Mouse (Mus musculus): Measurements from ENCODE around the gene Tubb2b.
A peak's percentile ranks its signal among the peaks of the same experiment; 100 is the strongest.

Tubb2b gene

GRCm38 (mm10) chr13:34150271-34151027, 20.2 kb upstream of the Tubb2b start:
- Histone ChIP-seq H3K27me3 (ENCODE audit: control insufficient read depth, insufficient read depth, low read length, poor library complexity, severe bottlenecking) (0 out of 2 replicates have a peak, but pooled peaks cover 2% of the 10 kb centered on the region), H3K36me3 (ENCODE audit: control insufficient read depth, insufficient read depth, low read length, poor library complexity, severe bottlenecking) (no peaks in the 10 kb centered on the region)
- DNase-seq (ENCODE audit: low read depth, low spot score), result no peak

GRCm38 (mm10) chr13:34149463-34150176, 19.4 kb upstream of the Tubb2b start:
- DNase-seq (ENCODE audit: low read depth, low spot score), result no peak
- H3K36me3 ChIP-seq (ENCODE audit: control insufficient read depth, insufficient read depth, low read length, poor library complexity, severe bottlenecking), result no peaks in the 10 kb centered on the region
- 0 out of 2 replicates have a peak, but pooled peaks cover 2% of the 10 kb centered on the region for H3K27me3 ChIP-seq (ENCODE audit: control insufficient read depth, insufficient read depth, low read length, poor library complexity, severe bottlenecking)

- DNase-seq (ENCODE audit: low read depth, low spot score), result peak; percentile 38
- Histone ChIP-seq H3K27me3 (ENCODE audit: control insufficient read depth, insufficient read depth, low read length, poor library complexity, severe bottlenecking) (no peaks in the 10 kb centered on the region), H3K36me3 (ENCODE audit: control insufficient read depth, insufficient read depth, low read length, poor library complexity, severe bottlenecking) (no peaks in the 10 kb centered on the region)
These were observed 18.6 kb upstream of the Tubb2b start for GRCm38 (mm10) chr13:34148767-34149392.

GRCm38 (mm10) chr13:34148181-34148580, 17.9 kb upstream of the Tubb2b start:
- no peak for DNase-seq (ENCODE audit: low read depth, low spot score)
- no peaks in the 10 kb centered on the region for H3K36me3 ChIP-seq (ENCODE audit: control insufficient read depth, insufficient read depth, low read length, poor library complexity, severe bottlenecking)
- no peaks in the 10 kb centered on the region for H3K27me3 ChIP-seq (ENCODE audit: control insufficient read depth, insufficient read depth, low read length, poor library complexity, severe bottlenecking)

GRCm38 (mm10) chr13:34146916-34147315, 16.6 kb upstream of the Tubb2b start:
- no peak for DNase-seq (ENCODE audit: low read depth, low spot score)

GRCm38 (mm10) chr13:34143389-34143788, 13.1 kb upstream of the Tubb2b start:
- H3K36me3 ChIP-seq (ENCODE audit: control insufficient read depth, insufficient read depth, low read length, poor library complexity, severe bottlenecking), result no peaks in the 10 kb centered on the region
- H3K27me3 ChIP-seq (ENCODE audit: control insufficient read depth, insufficient read depth, low read length, poor library complexity, severe bottlenecking), result no peaks in the 10 kb centered on the region
- DNase-seq (ENCODE audit: low read depth, low spot score), result no peak

More at GRCm38 (mm10) chr13:34146916-34147315, 16.6 kb upstream of the Tubb2b start:
- no peaks in the 10 kb centered on the region for H3K36me3 ChIP-seq (ENCODE audit: control insufficient read depth, insufficient read depth, low read length, poor library complexity, severe bottlenecking)
- no peaks in the 10 kb centered on the region for H3K27me3 ChIP-seq (ENCODE audit: control insufficient read depth, insufficient read depth, low read length, poor library complexity, severe bottlenecking)

- no peaks in the 10 kb centered on the region for H3K27me3 ChIP-seq (ENCODE audit: control insufficient read depth, insufficient read depth, low read length, poor library complexity, severe bottlenecking)
- DNase-seq (ENCODE audit: low read depth, low spot score), result no peak
- H3K36me3 ChIP-seq (ENCODE audit: control insufficient read depth, insufficient read depth, low read length, poor library complexity, severe bottlenecking), result no peaks in the 10 kb centered on the region
These were observed 6.3 kb upstream of the Tubb2b start for GRCm38 (mm10) chr13:34136605-34137004.

GRCm38 (mm10) chr13:34134276-34134675, 4.0 kb upstream of the Tubb2b start:
- Histone ChIP-seq H3K27me3 (ENCODE audit: control insufficient read depth, insufficient read depth, low read length, poor library complexity, severe bottlenecking) (no peaks in the 10 kb centered on the region), H3K36me3 (ENCODE audit: control insufficient read depth, insufficient read depth, low read length, poor library complexity, severe bottlenecking) (no peaks in the 10 kb centered on the region)
- DNase-seq (ENCODE audit: low read depth, low spot score), result no peak

GRCm38 (mm10) chr13:34133326-34134071, 3.2 kb upstream of the Tubb2b start:
- DNase-seq (ENCODE audit: low read depth, low spot score), result no peak
- H3K36me3 ChIP-seq (ENCODE audit: control insufficient read depth, insufficient read depth, low read length, poor library complexity, severe bottlenecking), result no peaks in the 10 kb centered on the region
- H3K27me3 ChIP-seq (ENCODE audit: control insufficient read depth, insufficient read depth, low read length, poor library complexity, severe bottlenecking), result no peaks in the 10 kb centered on the region

GRCm38 (mm10) chr13:34132875-34133274, 2.6 kb upstream of the Tubb2b start:
- no peaks in the 10 kb centered on the region for H3K27me3 ChIP-seq (ENCODE audit: control insufficient read depth, insufficient read depth, low read length, poor library complexity, severe bottlenecking)
- no peaks in the 10 kb centered on the region for H3K36me3 ChIP-seq (ENCODE audit: control insufficient read depth, insufficient read depth, low read length, poor library complexity, severe bottlenecking)
- no peak for DNase-seq (ENCODE audit: low read depth, low spot score)

- no peaks in the 10 kb centered on the region for H3K27me3 ChIP-seq (ENCODE audit: control insufficient read depth, insufficient read depth, low read length, poor library complexity, severe bottlenecking)
- H3K36me3 ChIP-seq (ENCODE audit: control insufficient read depth, insufficient read depth, low read length, poor library complexity, severe bottlenecking), result no peaks in the 10 kb centered on the region
- no peak for DNase-seq (ENCODE audit: low read depth, low spot score)
These were observed 2.0 kb upstream of the Tubb2b start for GRCm38 (mm10) chr13:34132299-34132698.

GRCm38 (mm10) chr13:34131708-34132060, 1.4 kb upstream of the Tubb2b start:
- peak; percentile 75 for DNase-seq (ENCODE audit: low read depth, low spot score)
- H3K27me3 ChIP-seq (ENCODE audit: control insufficient read depth, insufficient read depth, low read length, poor library complexity, severe bottlenecking), result no peaks in the 10 kb centered on the region
- no peaks in the 10 kb centered on the region for H3K36me3 ChIP-seq (ENCODE audit: control insufficient read depth, insufficient read depth, low read length, poor library complexity, severe bottlenecking)

- DNase-seq (ENCODE audit: low read depth, low spot score), result peak; percentile 53
- H3K27me3 ChIP-seq (ENCODE audit: control insufficient read depth, insufficient read depth, low read length, poor library complexity, severe bottlenecking), result no peaks in the 10 kb centered on the region
These were observed 893 bp upstream of the Tubb2b start for GRCm38 (mm10) chr13:34131011-34131707.

More at GRCm38 (mm10) chr13:34131011-34131707, 893 bp upstream of the Tubb2b start:
- no peaks in the 10 kb centered on the region for H3K36me3 ChIP-seq (ENCODE audit: control insufficient read depth, insufficient read depth, low read length, poor library complexity, severe bottlenecking)

Measured in splenic B cell, adult 2 months (primary cell).